Mouse (Mus musculus): Measurements from ENCODE around the gene Scarf1. TPM values are rescaled to one million over a fixed set of nuclear protein-coding genes. Genes with fewer than 3 reads are reported as not detected.

Scarf1 gene
- polyA plus RNA-seq, 1 experiment from 2014 or later, result 5.4 TPM

- DNase-seq (ENCODE audit: extremely low spot score, low spot score), result peak; percentile 95
- under 1% methylated on average over 52 of the region's 52 CpGs for WGBS
- Histone ChIP-seq H3K27me3 (ENCODE audit: poor library complexity, severe bottlenecking) (0 out of 2 replicates have a peak, but pooled peaks cover 4% of the 10 kb centered on the region), H3K9me3 (no peaks in the 10 kb centered on the region), H3K4me1 (peaks cover 18% of the 10 kb centered on the region), H3K4me3 (peak within 1 kb of the TSS; percentile 91), H3K27ac (peak within 1 kb of the TSS; percentile 97), H3K36me3 (replicated peaks) (peaks cover 43% of the 10 kb centered on the region)
These were observed 26.6 kb upstream of the Scarf1 start, which contains the start of gene Prpf8 for GRCm38 (mm10) chr11:75486601-75487285. Gene Prpf8, plus strand, starts transcription at chr11:75486816.

- Histone ChIP-seq H3K36me3 (replicated peaks) (peaks cover 51% of the 10 kb centered on the region), H3K9me3 (no peaks in the 10 kb centered on the region), H3K4me3 (peak overlapping the region; percentile 91), H3K27ac (peak overlapping the region; percentile 97), H3K4me1 (peaks cover 18% of the 10 kb centered on the region), H3K27me3 (ENCODE audit: poor library complexity, severe bottlenecking) (0 out of 2 replicates have a peak, but pooled peaks cover 4% of the 10 kb centered on the region)
- no peak for DNase-seq (ENCODE audit: extremely low spot score, low spot score)
- 44% methylated on average over 6 of the region's 6 CpGs for WGBS
These were observed 25.8 kb upstream of the Scarf1 start for GRCm38 (mm10) chr11:75487496-75487895.

GRCm38 (mm10) chr11:75494296-75495049 lies 18.9 kb upstream of the Scarf1 start:
- no peak for DNase-seq (ENCODE audit: extremely low spot score, low spot score)
- no peaks in the 10 kb centered on the region for H3K27me3 ChIP-seq (ENCODE audit: poor library complexity, severe bottlenecking)
- WGBS, result 94% methylated on average over 10 of the region's 10 CpGs
- peaks cover 100% of the 10 kb centered on the region for H3K36me3 ChIP-seq (replicated peaks)
- H3K9me3 ChIP-seq, result no peaks in the 10 kb centered on the region
- no peaks in the 10 kb centered on the region for H3K4me1 ChIP-seq
- no peak overlapping the region for H3K27ac ChIP-seq
- no peak overlapping the region for H3K4me3 ChIP-seq

- Histone ChIP-seq H3K4me3 (no peak overlapping the region), H3K27me3 (ENCODE audit: poor library complexity, severe bottlenecking) (no peaks in the 10 kb centered on the region), H3K36me3 (replicated peaks) (peaks cover 100% of the 10 kb centered on the region), H3K27ac (no peak overlapping the region), H3K9me3 (no peaks in the 10 kb centered on the region), H3K4me1 (no peaks in the 10 kb centered on the region)
- DNase-seq (ENCODE audit: extremely low spot score, low spot score), result no peak
- WGBS, result 83% methylated on average over 1 of the region's 1 CpGs
These were observed 15.2 kb upstream of the Scarf1 start for GRCm38 (mm10) chr11:75498126-75498525.

- no peak for DNase-seq (ENCODE audit: extremely low spot score, low spot score)
- Histone ChIP-seq H3K4me1 (peaks cover 26% of the 10 kb centered on the region), H3K27me3 (ENCODE audit: poor library complexity, severe bottlenecking) (no peaks in the 10 kb centered on the region; the same call in 1 of the 2 replicates), H3K36me3 (replicated peaks) (peaks cover 68% of the 10 kb centered on the region), H3K9me3 (no peaks in the 10 kb centered on the region), H3K4me3 (no peak overlapping the region), H3K27ac (no peak overlapping the region)
- 96% methylated on average over 4 of the region's 4 CpGs for WGBS
These were observed 5.2 kb upstream of the Scarf1 start for GRCm38 (mm10) chr11:75508162-75508561.

GRCm38 (mm10) chr11:75508904-75509303 lies 4.4 kb upstream of the Scarf1 start:
- H3K9me3 ChIP-seq, result no peaks in the 10 kb centered on the region
- 80% methylated on average over 8 of the region's 8 CpGs for WGBS
- peaks cover 61% of the 10 kb centered on the region for H3K36me3 ChIP-seq (replicated peaks)

GRCm38 (mm10) chr11:75509741-75510626 lies 3.4 kb upstream of the Scarf1 start, which contains the start of gene Rilp:
Gene Rilp, plus strand, starts transcription at chr11:75510094.
- DNase-seq (ENCODE audit: extremely low spot score, low spot score), result peak; percentile 27
- WGBS, result 3% methylated on average over 43 of the region's 43 CpGs
- H3K4me1 ChIP-seq, result peaks cover 29% of the 10 kb centered on the region
- peak within 1 kb of the TSS; percentile 67 for H3K4me3 ChIP-seq
- H3K27me3 ChIP-seq (ENCODE audit: poor library complexity, severe bottlenecking), result no peaks in the 10 kb centered on the region; the same call in 1 of the 2 replicates
- peaks cover 50% of the 10 kb centered on the region for H3K36me3 ChIP-seq (replicated peaks)
- H3K27ac ChIP-seq, result peak within 1 kb of the TSS; percentile 78
- H3K9me3 ChIP-seq, result no peaks in the 10 kb centered on the region

More at GRCm38 (mm10) chr11:75508904-75509303, 4.4 kb upstream of the Scarf1 start:
- DNase-seq (ENCODE audit: extremely low spot score, low spot score), result no peak
- Histone ChIP-seq H3K27ac (no peak overlapping the region), H3K4me1 (peaks cover 29% of the 10 kb centered on the region), H3K27me3 (ENCODE audit: poor library complexity, severe bottlenecking) (no peaks in the 10 kb centered on the region; the same call in 1 of the 2 replicates), H3K4me3 (no peak overlapping the region)

- Histone ChIP-seq H3K27me3 (ENCODE audit: poor library complexity, severe bottlenecking) (no peaks in the 10 kb centered on the region; the same call in 1 of the 2 replicates), H3K36me3 (replicated peaks) (peaks cover 48% of the 10 kb centered on the region), H3K27ac (peak overlapping the region; percentile 78), H3K4me1 (peaks cover 29% of the 10 kb centered on the region), H3K9me3 (no peaks in the 10 kb centered on the region), H3K4me3 (peak overlapping the region; percentile 67)
- 2% methylated on average over 24 of the region's 24 CpGs for WGBS
- DNase-seq (ENCODE audit: extremely low spot score, low spot score), result peak; percentile 89
These were observed 2.7 kb upstream of the Scarf1 start for GRCm38 (mm10) chr11:75510627-75510993.

GRCm38 (mm10) chr11:75511213-75511612 lies 2.1 kb upstream of the Scarf1 start:
- WGBS, result 92% methylated on average over 6 of the region's 6 CpGs
- Histone ChIP-seq H3K4me1 (peaks cover 29% of the 10 kb centered on the region), H3K4me3 (no peak overlapping the region), H3K9me3 (no peaks in the 10 kb centered on the region), H3K27me3 (ENCODE audit: poor library complexity, severe bottlenecking) (no peaks in the 10 kb centered on the region; the same call in 1 of the 2 replicates), H3K36me3 (replicated peaks) (peaks cover 42% of the 10 kb centered on the region), H3K27ac (no peak overlapping the region)
- no peak for DNase-seq (ENCODE audit: extremely low spot score, low spot score)

- no peaks in the 10 kb centered on the region; the same call in 1 of the 2 replicates for H3K27me3 ChIP-seq (ENCODE audit: poor library complexity, severe bottlenecking)
- 78% methylated on average over 9 of the region's 9 CpGs for WGBS
- DNase-seq (ENCODE audit: extremely low spot score, low spot score), result no peak
- no peak overlapping the region for H3K4me3 ChIP-seq
- peaks cover 30% of the 10 kb centered on the region for H3K36me3 ChIP-seq (replicated peaks)
- no peak overlapping the region for H3K27ac ChIP-seq
- peaks cover 29% of the 10 kb centered on the region for H3K4me1 ChIP-seq
- no peaks in the 10 kb centered on the region for H3K9me3 ChIP-seq
These were observed 880 bp upstream of the Scarf1 start for GRCm38 (mm10) chr11:75512301-75513018.

- DNase-seq (ENCODE audit: extremely low spot score, low spot score), result no peak
These were observed 1.8 kb downstream of the Scarf1 start for GRCm38 (mm10) chr11:75515186-75515585.

More at GRCm38 (mm10) chr11:75515186-75515585, 1.8 kb downstream of the Scarf1 start:
- Histone ChIP-seq H3K27ac (no peak overlapping the region), H3K36me3 (replicated peaks) (peaks cover 4% of the 10 kb centered on the region), H3K27me3 (ENCODE audit: poor library complexity, severe bottlenecking) (no peaks in the 10 kb centered on the region), H3K4me3 (no peak overlapping the region), H3K4me1 (peaks cover 12% of the 10 kb centered on the region), H3K9me3 (no peaks in the 10 kb centered on the region)
- 95% methylated on average over 25 of the region's 25 CpGs for WGBS
